Mouse (Mus musculus): ENCODE measurements around the gene Arhgef11.

Arhgef11 gene

DNA sequence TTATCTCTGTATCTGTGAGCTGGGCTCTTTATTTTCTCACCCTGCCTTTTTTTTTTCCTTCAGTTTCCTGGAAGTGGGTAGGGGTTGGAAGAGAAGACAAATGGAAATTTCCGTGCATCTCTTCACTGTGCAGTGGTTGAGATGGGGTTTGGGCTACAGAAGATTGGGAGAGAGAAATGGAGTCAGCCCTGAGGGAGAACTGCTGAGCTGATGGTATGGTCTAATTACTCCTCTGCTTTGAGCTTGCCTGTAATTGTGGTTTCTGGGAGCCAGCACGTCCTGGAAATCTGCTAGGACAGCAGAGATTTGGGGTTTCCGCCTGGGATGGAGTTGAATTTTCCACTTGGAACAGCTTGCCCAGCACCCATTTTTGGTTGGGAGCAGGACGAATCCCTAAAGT, 43.1 kb downstream of the Arhgef11 start:
- in situ Hi-C loops (cut with MboI; ENCODE audit: unreplicated experiment in 2 of 2): no loop called here

DNA sequence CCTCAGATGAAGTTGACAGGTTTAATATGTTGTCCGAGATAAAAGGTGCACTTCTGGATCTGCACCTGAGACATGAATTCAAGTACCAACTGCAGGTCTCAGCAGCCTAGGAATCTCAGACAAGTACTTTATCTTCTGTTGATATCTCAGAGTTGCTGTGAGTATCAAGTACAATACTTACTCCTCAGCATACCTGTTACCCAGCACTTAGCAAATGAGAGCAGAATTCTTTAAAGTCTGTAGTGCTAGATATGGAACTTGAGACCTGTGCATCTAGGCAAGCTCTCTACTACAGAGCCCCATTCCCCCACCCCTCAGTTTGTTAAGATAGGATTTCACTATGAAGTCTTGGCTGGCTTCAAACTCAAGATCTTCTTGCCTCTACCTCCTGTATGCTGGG, 43.9 kb downstream of the Arhgef11 start:
- in situ Hi-C loops (cut with MboI; ENCODE audit: unreplicated experiment in 2 of 2): no loop called here

DNA sequence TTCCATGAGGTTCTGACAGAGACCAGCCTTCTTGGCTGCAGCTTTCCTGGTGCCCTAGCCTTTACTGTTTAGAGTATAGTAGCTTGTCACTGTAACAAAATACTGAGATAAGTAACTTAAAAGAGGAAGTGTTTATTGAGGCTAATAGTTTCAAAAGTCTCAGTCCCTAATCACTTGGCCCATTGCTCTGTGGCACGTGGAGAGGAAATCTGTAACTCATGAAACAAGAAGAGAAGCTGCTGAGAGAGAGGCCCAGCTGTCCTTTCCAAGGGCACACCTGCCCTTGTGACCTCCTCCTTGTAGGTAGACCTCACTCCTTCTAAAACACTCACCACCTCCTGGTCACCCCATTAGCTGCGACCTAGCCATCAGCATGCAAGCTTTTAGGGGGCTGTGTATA, 101.2 kb downstream of the Arhgef11 start:
- in situ Hi-C loops (cut with MboI; ENCODE audit: unreplicated experiment in 2 of 2): no loop called here

DNA sequence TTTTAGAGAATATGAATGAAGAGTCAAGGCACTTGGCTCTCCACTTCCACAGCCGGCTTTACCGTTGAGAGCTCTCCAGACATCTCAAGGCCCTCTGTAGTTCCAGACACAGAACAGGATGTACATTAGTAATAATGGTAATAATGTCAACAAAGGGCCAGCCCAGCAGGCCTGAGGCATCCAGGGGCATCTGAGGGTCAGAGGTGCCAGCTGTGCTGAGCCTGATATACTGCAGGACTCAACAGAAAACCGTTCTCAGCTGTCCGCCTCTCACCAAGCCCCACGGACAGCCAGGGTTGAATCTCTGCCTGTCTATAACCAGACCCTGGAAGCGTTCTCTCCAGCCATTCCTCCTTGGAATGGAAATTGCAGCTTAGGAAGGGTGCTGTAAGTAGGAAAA, 107.2 kb downstream of the Arhgef11 start:
- in situ Hi-C loops (cut with MboI; ENCODE audit: unreplicated experiment in 2 of 2): no loop called here

DNA sequence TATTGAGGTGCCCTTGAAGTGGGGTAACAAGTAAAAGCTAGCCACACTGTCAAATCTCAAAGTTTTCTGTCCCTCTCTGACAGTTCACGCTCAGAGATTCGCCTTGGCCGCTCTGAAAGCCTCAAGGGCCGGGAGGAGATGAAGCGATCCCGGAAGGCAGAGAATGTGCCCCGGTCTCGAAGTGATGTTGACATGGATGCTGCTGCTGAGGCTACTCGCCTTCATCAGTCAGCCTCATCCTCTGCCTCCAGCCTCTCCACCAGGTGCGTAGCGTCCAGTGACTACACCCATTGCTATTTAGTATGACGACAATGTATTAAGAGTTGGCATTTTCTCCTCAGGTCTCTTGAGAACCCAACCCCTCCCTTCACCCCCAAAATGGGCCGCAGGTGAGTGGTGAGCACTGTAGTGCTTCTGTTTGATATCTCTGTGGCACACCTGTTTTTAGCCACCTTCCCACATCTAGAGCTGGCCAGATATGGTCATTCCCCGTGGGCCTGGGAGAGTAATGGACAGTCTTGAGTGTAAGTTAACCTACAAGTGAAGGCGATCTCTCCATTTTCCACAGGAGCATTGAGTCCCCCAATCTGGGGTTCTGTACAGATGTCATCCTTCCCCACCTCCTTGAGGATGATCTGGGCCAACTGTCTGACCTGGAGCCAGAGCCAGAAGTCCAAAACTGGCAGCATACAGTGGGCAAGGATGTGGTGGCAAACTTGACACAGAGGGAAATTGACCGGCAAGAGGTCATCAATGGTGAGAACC, 108.2 kb downstream of the Arhgef11 start:
- in situ Hi-C loops (cut with MboI; ENCODE audit: unreplicated experiment in 2 of 2): no loop called here

DNA sequence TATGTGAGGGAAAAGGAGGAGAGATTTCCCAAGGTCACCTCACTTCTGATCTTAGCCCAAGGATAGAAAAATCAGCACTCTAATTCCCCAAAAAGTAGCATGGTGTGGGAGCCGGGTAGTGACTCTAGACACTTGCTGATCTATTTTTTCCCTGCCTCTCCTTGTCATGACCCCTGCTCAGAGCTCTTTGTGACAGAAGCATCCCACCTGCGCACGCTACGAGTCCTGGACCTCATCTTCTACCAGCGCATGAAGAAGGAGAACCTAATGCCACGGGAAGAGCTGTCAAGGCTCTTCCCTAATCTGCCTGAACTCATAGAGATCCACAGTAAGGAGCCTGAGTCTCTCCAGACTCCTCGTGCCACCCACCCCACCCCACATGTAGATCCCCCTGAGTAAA, 108.8 kb downstream of the Arhgef11 start:
- in situ Hi-C loops (cut with MboI; ENCODE audit: unreplicated experiment in 2 of 2): no loop called here

DNA sequence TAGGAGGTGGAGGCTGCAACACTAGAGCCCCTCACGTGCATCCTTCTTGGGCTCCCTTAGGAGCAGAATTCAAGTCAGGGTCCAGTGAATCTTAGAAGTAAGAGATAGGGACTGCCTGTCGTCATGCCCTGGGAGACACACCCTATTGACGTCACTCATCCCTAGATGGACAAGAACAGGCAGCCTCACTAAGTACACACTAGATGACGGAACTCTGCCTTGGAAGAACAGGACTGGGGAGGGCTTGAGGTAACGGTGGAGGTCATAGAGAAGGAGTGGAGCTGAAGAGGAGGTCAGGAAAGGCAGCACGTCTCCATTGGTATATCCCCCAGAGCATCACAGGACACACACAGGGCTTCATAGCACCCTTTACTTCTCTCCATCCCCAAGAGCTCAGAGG, 111.3 kb downstream of the Arhgef11 start:
- in situ Hi-C loops (cut with MboI; ENCODE audit: unreplicated experiment in 2 of 2): no loop called here

DNA sequence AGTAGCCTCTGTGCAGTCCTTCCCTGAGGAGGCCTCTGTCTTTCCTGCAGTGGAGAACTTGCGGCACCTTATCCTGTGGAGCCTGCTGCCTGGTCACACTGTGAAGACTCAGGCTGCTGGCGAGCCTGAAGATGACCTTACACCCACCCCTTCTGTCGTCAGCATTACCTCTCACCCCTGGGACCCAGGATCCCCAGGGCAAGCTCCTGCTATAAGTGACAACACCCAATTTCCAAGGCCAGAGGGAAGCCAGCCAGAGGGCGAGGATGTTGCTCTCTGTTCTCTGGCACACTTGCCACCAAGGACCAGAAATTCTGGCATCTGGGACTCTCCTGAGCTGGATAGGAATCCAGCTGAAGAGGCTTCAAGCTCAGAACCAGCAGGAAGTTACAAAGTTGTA, 115.7 kb downstream of the Arhgef11 start:
- in situ Hi-C loops (cut with MboI; ENCODE audit: unreplicated experiment in 2 of 2): no loop called here

DNA sequence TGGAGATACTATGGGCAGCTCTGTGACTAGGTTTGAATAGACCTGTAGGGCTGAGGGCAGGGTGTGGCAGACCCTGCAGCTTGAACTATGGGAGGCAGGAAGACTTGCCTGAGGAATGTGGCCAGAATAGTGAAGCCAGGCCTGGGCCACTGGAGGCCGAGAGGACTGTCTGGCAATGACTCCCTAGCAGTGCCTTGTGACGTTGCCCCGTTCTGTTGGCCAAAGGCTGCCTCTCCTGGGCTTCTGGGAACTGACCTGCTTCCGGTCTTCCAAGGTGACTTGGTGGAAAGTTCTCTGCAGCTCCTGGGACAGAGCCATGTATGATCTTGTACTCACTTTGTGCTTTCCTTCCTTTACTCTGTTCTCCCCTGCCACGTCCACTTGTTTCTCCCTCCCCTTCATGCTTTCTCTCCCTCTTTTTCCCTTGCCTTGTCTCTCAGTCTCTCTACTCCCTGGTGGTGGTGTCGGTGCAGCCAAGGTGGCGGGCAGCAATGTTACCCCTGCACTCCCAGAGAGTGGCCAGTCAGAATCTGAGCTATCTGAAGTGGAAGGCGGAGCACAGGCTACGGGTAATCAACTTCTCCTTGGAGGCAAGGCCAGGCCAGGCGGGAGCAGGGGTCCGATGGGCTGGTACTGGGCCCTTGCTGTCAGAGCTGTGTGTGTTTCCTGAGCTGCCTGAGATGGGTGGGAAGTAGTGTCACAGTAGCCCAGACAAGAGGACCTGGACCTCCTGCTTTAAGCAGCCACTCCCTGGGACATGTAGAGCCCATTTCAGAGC, 116.8 kb downstream of the Arhgef11 start:
- in situ Hi-C loops (cut with MboI; ENCODE audit: unreplicated experiment in 2 of 2): no loop called here

DNA sequence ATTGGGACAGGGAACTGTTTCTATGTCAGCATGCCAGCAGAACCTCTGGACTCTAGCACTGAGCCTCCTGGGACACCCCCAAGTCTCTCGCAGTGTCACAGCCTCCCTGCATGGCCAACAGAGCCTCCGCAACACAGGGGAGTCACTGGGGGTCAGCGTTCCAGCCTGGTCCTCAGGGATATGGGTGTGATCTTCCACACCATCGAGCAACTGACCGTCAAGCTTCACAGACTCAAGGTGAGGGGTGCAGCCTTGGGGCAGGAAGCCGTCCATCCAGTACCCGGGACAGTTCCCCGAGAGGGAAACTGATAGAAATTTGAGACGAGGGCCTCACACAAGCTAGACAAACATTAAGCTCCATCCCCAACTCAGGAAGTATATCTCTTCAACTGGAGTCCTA, 118.0 kb downstream of the Arhgef11 start:
- in situ Hi-C loops (cut with MboI; ENCODE audit: unreplicated experiment in 2 of 2): no loop called here

DNA sequence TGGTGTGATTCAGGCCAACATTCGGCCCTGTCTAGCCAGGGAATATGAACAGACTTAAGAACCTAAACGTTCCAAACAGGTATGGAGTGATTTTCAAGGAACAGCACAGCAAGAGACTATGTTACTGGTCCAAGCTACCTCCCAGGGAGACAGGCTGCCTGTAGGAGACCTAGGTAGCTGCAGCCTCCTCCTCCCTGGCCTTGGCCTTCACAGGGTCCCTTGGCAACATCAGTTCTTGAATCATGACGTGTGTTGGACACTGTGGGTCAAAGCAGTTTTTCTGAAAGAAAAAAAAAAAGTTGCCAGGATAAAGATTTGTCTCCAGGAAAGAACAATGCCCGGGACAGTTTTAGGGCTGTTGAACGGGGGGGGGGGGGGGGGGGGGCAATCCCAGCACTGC, 121.5 kb downstream of the Arhgef11 start:
- in situ Hi-C loops (cut with MboI; ENCODE audit: unreplicated experiment in 2 of 2): no loop called here

DNA sequence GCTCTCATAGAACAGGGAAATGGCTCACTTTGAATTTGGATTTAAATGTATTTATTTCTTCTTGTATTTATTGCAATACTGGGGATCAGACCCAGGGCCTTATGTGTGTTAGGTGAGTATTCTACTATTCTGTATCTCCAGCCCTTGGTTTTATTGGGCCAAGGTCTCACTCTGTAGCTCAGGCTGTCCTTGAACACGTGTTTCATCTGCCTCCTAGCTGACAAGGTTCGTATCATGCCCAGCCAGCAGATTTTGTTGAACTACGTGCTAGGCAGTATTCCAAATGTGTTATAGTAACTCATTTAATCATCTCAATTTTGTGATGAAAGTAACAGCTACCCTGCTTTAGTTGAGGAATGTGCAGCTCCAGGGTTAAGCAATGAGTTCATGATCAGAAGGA, 124.7 kb downstream of the Arhgef11 start:
- in situ Hi-C loops (cut with MboI; ENCODE audit: unreplicated experiment in 2 of 2): loop anchor here in 1 of 2 experiments (10.0 kb wide), 2 partner anchors 237 to 497 kb away; no protein-coding TSS in a partner anchor

DNA sequence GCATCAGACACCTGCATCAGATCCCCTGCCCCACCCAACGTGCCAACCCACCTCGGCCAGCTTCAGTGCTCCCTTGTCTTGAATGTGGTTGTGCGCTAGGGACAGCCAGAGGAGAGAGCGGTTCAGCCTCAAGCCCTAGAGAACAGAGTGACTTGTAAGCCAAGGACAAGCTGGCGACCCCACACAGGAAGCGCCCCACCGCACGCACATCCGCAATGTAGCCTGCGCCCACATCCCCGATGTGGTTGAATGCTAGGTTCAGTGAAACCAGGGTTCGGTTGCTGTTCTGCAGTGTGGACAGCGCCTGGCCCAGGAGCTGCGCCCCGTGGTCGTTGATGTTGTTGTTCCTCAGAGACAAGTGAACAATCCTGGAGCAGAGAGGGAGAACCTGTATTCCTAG, 125.4 kb downstream of the Arhgef11 start:
- in situ Hi-C loops (cut with MboI; ENCODE audit: unreplicated experiment in 2 of 2): loop anchor here in 1 of 2 experiments (10.0 kb wide), 2 partner anchors 238 to 498 kb away; no protein-coding TSS in a partner anchor

DNA sequence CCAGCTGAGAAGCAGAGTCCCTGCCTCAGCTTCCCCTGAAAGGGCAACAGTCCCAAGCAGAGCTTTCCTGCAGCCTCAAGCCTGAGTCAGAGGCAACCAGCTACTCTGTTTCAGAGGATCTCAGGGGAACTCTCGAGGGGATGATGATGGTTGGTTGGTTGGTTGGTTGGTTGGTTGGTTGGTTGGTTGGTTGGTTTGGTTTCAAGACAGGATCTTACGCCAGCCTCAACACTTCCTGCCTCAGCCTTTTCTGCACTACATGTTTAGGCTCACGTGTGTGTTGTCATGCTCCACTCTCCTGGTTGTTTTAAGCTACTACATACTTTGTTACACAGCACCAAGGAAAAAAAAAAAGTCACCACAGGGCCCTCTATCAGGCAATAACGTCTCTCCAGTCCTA, 126.6 kb downstream of the Arhgef11 start:
- in situ Hi-C loops (cut with MboI; ENCODE audit: unreplicated experiment in 2 of 2): loop anchor here in 1 of 2 experiments (10.0 kb wide), 2 partner anchors 239 to 499 kb away; no protein-coding TSS in a partner anchor

DNA sequence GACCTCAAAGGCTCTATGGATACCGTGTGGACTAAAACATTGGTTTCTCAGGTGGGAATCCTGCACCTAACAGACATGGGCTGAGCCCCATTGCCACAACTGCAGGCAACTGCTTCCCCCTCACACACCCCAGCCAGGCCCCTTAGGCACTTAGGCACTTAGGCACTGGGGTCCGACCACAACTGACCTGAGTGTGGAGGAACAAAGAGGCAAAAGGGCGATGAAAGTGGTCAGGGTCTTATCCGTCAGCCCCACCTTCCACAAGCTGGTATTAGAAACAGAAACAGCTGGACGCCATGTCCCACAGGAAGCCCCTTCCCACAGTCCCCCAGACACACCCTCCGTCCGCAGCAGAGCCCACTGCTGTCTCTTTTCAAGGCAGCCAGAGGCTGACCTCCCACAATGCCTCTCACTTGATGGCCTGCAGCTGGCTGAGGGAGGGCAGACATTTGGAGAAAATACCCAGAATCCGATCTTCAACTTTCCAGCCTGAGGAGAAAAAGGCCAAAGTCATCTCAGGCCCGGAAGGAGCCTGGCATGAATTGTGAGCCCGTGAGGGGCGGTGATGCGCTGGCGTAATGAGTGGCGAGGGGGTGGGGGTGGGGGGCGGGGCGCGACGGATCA, 127.8 kb downstream of the Arhgef11 start:
- in situ Hi-C loops (cut with MboI; ENCODE audit: unreplicated experiment in 2 of 2): loop anchor here in 1 of 2 experiments (10.0 kb wide), 2 partner anchors 240 to 500 kb away; no protein-coding TSS in a partner anchor

DNA sequence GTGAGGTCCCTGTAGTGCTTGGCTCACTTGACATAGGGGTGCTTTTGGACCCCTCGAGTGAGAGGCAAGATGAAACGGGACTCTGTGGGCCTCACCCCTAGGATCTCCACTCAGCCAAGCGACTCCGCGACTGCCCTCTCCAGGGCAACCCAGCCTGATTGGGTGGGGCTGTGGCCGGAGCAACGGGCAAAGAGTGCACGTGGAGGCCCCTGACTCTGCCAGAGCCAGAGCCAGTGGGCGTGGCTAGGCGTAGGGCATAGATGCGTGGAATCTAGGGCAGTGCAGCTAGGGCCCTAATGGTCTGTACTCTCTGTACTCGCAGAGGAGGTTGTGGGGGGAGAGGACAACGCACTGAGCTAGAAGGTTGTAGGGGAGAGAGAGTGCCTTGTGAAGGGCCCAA, 131.1 kb downstream of the Arhgef11 start, which contains the start of gene Lrrc71:
Gene Lrrc71 (minus strand): TSS at position 195 of the 400 bp plus-strand sequence.
- in situ Hi-C loops (cut with MboI; ENCODE audit: unreplicated experiment in 2 of 2): loop anchor here in 1 of 2 experiments (10.0 kb wide), 2 partner anchors 244 to 504 kb away; no protein-coding TSS in a partner anchor

DNA sequence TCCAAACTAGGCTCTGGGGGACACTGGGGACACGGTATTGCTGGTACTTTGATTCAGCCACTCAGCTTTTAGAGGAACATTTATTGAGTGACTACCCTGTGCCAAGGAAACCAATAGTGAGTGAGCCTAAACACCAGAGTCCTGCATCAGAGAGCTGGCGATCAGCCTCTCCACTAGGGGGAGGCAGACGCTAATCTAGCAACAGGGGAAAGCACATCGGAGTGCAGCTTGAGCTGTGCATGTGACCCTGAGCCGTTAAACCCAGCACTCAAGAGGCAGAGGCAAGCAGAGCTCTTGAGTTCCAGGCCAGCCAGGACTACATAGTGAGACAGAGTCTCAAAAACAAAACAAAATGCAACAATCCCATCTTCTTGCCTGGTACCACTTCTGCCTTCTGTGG, 131.7 kb downstream of the Arhgef11 start:
- in situ Hi-C loops (cut with MboI; ENCODE audit: unreplicated experiment in 2 of 2): loop anchor here in 1 of 2 experiments (10.0 kb wide), 2 partner anchors 244 to 504 kb away; no protein-coding TSS in a partner anchor

DNA sequence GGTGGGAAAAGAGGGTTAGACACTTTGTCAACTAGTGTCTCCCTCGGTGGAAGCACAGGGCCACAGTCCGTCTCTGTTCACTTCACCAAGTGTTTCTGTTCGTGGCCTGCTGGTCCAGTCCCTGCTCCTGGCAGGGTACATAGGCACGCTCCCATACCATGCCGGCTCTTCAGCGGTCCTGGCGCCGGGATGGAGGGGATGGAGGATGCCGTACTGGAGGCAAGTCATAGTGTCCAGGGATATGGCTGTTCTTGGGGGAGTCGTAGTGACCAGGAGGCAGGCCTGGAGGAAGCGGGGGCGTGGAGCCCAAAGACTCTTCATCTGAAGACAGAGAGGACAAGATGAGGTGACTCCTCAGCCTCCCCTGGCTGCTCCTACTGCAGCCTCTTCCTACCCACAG, 132.6 kb downstream of the Arhgef11 start:
- in situ Hi-C loops (cut with MboI; ENCODE audit: unreplicated experiment in 2 of 2): loop anchor here (10.0 kb wide), 3 partner anchors 65 to 505 kb away; no protein-coding TSS in a partner anchor

DNA sequence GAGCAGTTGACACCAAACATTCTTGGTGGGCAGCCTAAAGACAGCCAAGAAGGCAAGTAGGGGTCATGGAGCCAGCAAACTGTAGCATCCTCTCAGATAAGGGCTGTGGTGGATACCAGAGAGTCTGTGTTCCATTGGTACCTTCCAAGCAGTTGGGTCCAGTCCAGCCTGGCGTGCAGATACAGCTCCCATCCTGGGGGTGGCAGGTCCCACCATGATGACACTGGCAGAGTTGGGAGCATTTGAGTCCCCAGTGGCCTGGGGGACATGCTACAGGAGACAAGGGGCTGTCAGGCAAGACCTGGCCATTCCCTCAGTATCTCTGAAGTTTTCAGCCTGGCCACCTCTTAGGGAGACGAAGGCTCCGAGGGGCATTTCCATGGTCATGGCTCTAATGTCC, 135.2 kb downstream of the Arhgef11 start:
- in situ Hi-C loops (cut with MboI; ENCODE audit: unreplicated experiment in 2 of 2): loop anchor here in 1 of 2 experiments (10.0 kb wide), 1 partner anchor 62 kb away; no protein-coding TSS in a partner anchor

DNA sequence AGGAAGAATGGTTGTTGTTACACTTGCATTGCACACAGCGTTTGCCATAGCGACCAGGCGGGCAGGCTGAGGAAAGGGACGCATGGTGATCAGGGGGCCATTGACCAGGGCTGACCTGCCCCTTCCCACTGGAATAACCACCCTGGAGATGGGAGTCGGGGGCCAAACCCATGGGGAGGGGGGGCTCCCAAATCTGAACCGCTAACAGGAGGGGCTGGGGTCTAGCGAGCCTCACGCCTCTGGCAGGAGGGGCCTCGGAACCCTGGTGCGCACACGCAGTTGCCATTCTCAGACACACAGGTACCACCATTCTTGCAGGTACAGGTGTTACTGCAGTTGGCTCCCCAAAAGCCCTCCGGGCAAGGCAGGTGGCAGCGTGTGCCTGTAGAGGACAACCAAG, 136.5 kb downstream of the Arhgef11 start:
- in situ Hi-C loops (cut with MboI; ENCODE audit: unreplicated experiment in 2 of 2): loop anchor here in 1 of 2 experiments (10.0 kb wide), 1 partner anchor 61 kb away; no protein-coding TSS in a partner anchor

DNA sequence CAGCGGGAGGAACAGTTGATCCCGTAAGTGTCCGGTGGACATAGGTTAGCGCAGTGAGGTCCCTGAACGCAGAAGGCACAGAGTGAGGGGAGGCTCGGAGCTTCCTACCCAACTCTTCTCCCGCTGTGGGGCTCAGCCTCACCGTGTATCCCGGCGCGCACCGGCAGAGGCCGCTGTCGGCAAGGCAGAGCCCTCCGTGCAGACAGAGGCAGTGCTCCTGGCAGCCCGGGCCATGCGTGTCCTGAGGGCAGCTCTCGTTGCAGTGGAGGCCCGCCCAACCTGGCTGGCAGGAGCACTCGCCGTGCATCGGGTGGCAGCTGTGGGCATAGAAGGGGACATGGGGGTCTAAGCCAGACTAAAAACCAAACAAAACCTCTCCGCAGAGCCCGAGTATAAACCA, 138.6 kb downstream of the Arhgef11 start:
- in situ Hi-C loops (cut with MboI; ENCODE audit: unreplicated experiment in 2 of 2): loop anchor here (5.0 to 10.0 kb wide), 3 partner anchors 59 to 106 kb away; no protein-coding TSS in a partner anchor
